Mouse (Mus musculus) thymus, postnatal 14 days (tissue): Measurements from ENCODE around the gene Slc13a5.

ENCODE experiments used
- DNase-seq: peaks from one replicate; pipeline ENCODE4 v3.0.0; 2021

The Slc13a5 gene

GRCm38 (mm10) chr11:72256441-72256840 lies 10.6 kb downstream of the Slc13a5 start:
- no peak for DNase-seq

GRCm38 (mm10) chr11:72255629-72256028 lies 11.4 kb downstream of the Slc13a5 start:
- DNase-seq, result no peak

GRCm38 (mm10) chr11:72245196-72245753 lies 21.7 kb downstream of the Slc13a5 start:
- DNase-seq, result no peak

- DNase-seq, result no peak
Measured at GRCm38 (mm10) chr11:72240062-72240860, 26.8 kb downstream of the Slc13a5 start.

- DNase-seq, result no peak
Measured at GRCm38 (mm10) chr11:72234013-72234412, 33.0 kb downstream of the Slc13a5 start.

GRCm38 (mm10) chr11:72232991-72233390 lies 34.0 kb downstream of the Slc13a5 start:
- DNase-seq, result no peak

GRCm38 (mm10) chr11:72232068-72232467 lies 35.0 kb downstream of the Slc13a5 start:
- DNase-seq, result no peak

GRCm38 (mm10) chr11:72228513-72228912 lies 38.5 kb downstream of the Slc13a5 start:
- DNase-seq, result no peak

- no peak for DNase-seq
Measured at GRCm38 (mm10) chr11:72226901-72227300, 40.1 kb downstream of the Slc13a5 start.

- no peak for DNase-seq
Measured at GRCm38 (mm10) chr11:72226020-72226791, 40.8 kb downstream of the Slc13a5 start.

- peak; percentile 72 for DNase-seq
Measured at GRCm38 (mm10) chr11:72224865-72225264, 42.2 kb downstream of the Slc13a5 start.

- DNase-seq, result no peak
Measured at GRCm38 (mm10) chr11:72223414-72223813, 43.6 kb downstream of the Slc13a5 start.

- DNase-seq, result peak; percentile 84
Measured at GRCm38 (mm10) chr11:72221278-72221677, 45.7 kb downstream of the Slc13a5 start.

- no peak for DNase-seq
Measured at GRCm38 (mm10) chr11:72217116-72217515, 49.9 kb downstream of the Slc13a5 start.

- peak; percentile 81 for DNase-seq
Measured at GRCm38 (mm10) chr11:72215410-72215797, 51.6 kb downstream of the Slc13a5 start, which contains the start of gene Med31. TSS of gene Med31 (minus strand) at chr11:72215592.

GRCm38 (mm10) chr11:72214591-72215409 lies 52.2 kb downstream of the Slc13a5 start:
- DNase-seq, result peak; percentile 91

- DNase-seq, result no peak
Measured at GRCm38 (mm10) chr11:72207834-72208377, 59.1 kb downstream of the Slc13a5 start.

- DNase-seq, result peak; percentile 93
Measured at GRCm38 (mm10) chr11:72207204-72207833, 59.7 kb downstream of the Slc13a5 start, which contains the start of the genes 4933427D14Rik and Txndc17. TSS of gene 4933427D14Rik (minus strand) at chr11:72207459. TSS of gene Txndc17 (plus strand) at chr11:72207547.

- DNase-seq, result peak; percentile 51
Measured at GRCm38 (mm10) chr11:72206341-72207203, 60.5 kb downstream of the Slc13a5 start, which contains the start of gene Gm43951. TSS of gene Gm43951 (minus strand) at chr11:72206840.

GRCm38 (mm10) chr11:72205256-72205655 lies 61.8 kb downstream of the Slc13a5 start:
- DNase-seq, result no peak

- DNase-seq, result no peak
Measured at GRCm38 (mm10) chr11:72203440-72203839, 63.6 kb downstream of the Slc13a5 start.
